Mouse (Mus musculus): ENCODE results near the gene H2-Eb1. TPM values are rescaled to one million over a fixed set of nuclear protein-coding genes. Genes with fewer than 3 reads are reported as not detected.

Gene H2-Eb1
- polyA plus RNA-seq, 1 experiment from 2014 or later: 1.8 TPM

GRCm38 (mm10) chr17:34291609-34292008 lies 14.1 kb upstream of the H2-Eb1 start:
- Histone ChIP-seq H3K36me3 (replicated peaks) (no peaks in the 10 kb centered on the region), H3K27me3 (0 out of 2 replicates have a peak, but pooled peaks cover 4% of the 10 kb centered on the region), H3K4me2 (no peak overlapping the region), H3K4me1 (replicated peaks) (no peaks in the 10 kb centered on the region), H3K9me3 (replicated peaks) (no peaks in the 10 kb centered on the region), H3K9ac (no peak overlapping the region), H3K4me3 (replicated peaks) (no peak overlapping the region), H3K27ac (replicated peaks) (no peak overlapping the region)
- 16% methylated on average over 8 of the region's 8 CpGs for WGBS (ENCODE audit: insufficient replicate concordance)
- ATAC-seq (ENCODE audit: insufficient read depth): no peak

- Histone ChIP-seq H3K27ac (replicated peaks) (no peak overlapping the region), H3K36me3 (replicated peaks) (no peaks in the 10 kb centered on the region), H3K27me3 (0 out of 2 replicates have a peak, but pooled peaks cover 7% of the 10 kb centered on the region), H3K9me3 (replicated peaks) (no peaks in the 10 kb centered on the region), H3K4me3 (replicated peaks) (no peak overlapping the region), H3K4me2 (no peak overlapping the region), H3K9ac (no peak overlapping the region), H3K4me1 (replicated peaks) (no peaks in the 10 kb centered on the region)
- 67% methylated on average over 4 of the region's 4 CpGs for WGBS (ENCODE audit: insufficient replicate concordance)
- no peak for ATAC-seq (ENCODE audit: insufficient read depth)
Observed at GRCm38 (mm10) chr17:34292570-34292969, 13.1 kb upstream of the H2-Eb1 start.

GRCm38 (mm10) chr17:34293533-34293932 lies 12.1 kb upstream of the H2-Eb1 start:
- Histone ChIP-seq H3K9ac (no peak overlapping the region), H3K27me3 (0 out of 2 replicates have a peak, but pooled peaks cover 7% of the 10 kb centered on the region), H3K4me3 (replicated peaks) (no peak overlapping the region), H3K4me1 (replicated peaks) (no peaks in the 10 kb centered on the region), H3K36me3 (replicated peaks) (no peaks in the 10 kb centered on the region), H3K4me2 (no peak overlapping the region), H3K27ac (replicated peaks) (no peak overlapping the region), H3K9me3 (replicated peaks) (no peaks in the 10 kb centered on the region)
- WGBS (ENCODE audit: insufficient replicate concordance): 3% methylated on average over 2 of the region's 2 CpGs
- no peak for ATAC-seq (ENCODE audit: insufficient read depth)

GRCm38 (mm10) chr17:34294249-34294648 lies 11.4 kb upstream of the H2-Eb1 start:
- Histone ChIP-seq H3K9ac (no peak overlapping the region), H3K36me3 (replicated peaks) (no peaks in the 10 kb centered on the region), H3K27ac (replicated peaks) (no peak overlapping the region), H3K27me3 (0 out of 2 replicates have a peak, but pooled peaks cover 7% of the 10 kb centered on the region), H3K4me3 (replicated peaks) (no peak overlapping the region), H3K4me2 (no peak overlapping the region), H3K4me1 (replicated peaks) (no peaks in the 10 kb centered on the region), H3K9me3 (replicated peaks) (no peaks in the 10 kb centered on the region)
- 47% methylated on average over 4 of the region's 4 CpGs for WGBS (ENCODE audit: insufficient replicate concordance)
- ATAC-seq (ENCODE audit: insufficient read depth): no peak

GRCm38 (mm10) chr17:34295307-34295706 lies 10.4 kb upstream of the H2-Eb1 start:
- Histone ChIP-seq H3K9me3 (replicated peaks) (no peaks in the 10 kb centered on the region), H3K4me2 (no peak overlapping the region), H3K36me3 (replicated peaks) (no peaks in the 10 kb centered on the region), H3K4me1 (replicated peaks) (no peaks in the 10 kb centered on the region), H3K4me3 (replicated peaks) (no peak overlapping the region), H3K27ac (replicated peaks) (no peak overlapping the region), H3K27me3 (0 out of 2 replicates have a peak, but pooled peaks cover 7% of the 10 kb centered on the region), H3K9ac (no peak overlapping the region)
- ATAC-seq (ENCODE audit: insufficient read depth): no peak

GRCm38 (mm10) chr17:34295891-34296794 lies 9.5 kb upstream of the H2-Eb1 start:
- no peak overlapping the region for H3K4me3 ChIP-seq (replicated peaks)
- no peak for ATAC-seq (ENCODE audit: insufficient read depth)
- H3K27me3 ChIP-seq: 0 out of 2 replicates have a peak, but pooled peaks cover 7% of the 10 kb centered on the region
- 0 out of 2 replicates have a peak overlapping the region, but pooled peaks have one; percentile 29 for H3K4me2 ChIP-seq
- no peak overlapping the region for H3K9ac ChIP-seq
- H3K9me3 ChIP-seq (replicated peaks): no peaks in the 10 kb centered on the region
- no peak overlapping the region for H3K27ac ChIP-seq (replicated peaks)
- 24% methylated on average over 23 of the region's 23 CpGs for WGBS (ENCODE audit: insufficient replicate concordance)
- H3K4me1 ChIP-seq (replicated peaks): no peaks in the 10 kb centered on the region
- no peaks in the 10 kb centered on the region for H3K36me3 ChIP-seq (replicated peaks)

GRCm38 (mm10) chr17:34299356-34299755 lies 6.3 kb upstream of the H2-Eb1 start:
- ATAC-seq (ENCODE audit: insufficient read depth): no peak
- Histone ChIP-seq H3K36me3 (replicated peaks) (no peaks in the 10 kb centered on the region), H3K4me1 (replicated peaks) (no peaks in the 10 kb centered on the region), H3K4me3 (replicated peaks) (no peak overlapping the region), H3K9ac (no peak overlapping the region), H3K4me2 (no peak overlapping the region), H3K27me3 (0 out of 2 replicates have a peak, but pooled peaks cover 7% of the 10 kb centered on the region), H3K27ac (replicated peaks) (no peak overlapping the region), H3K9me3 (replicated peaks) (no peaks in the 10 kb centered on the region)
- 60% methylated on average over 3 of the region's 3 CpGs for WGBS (ENCODE audit: insufficient replicate concordance)

- H3K36me3 ChIP-seq (replicated peaks): no peaks in the 10 kb centered on the region
- no peak overlapping the region for H3K4me3 ChIP-seq (replicated peaks)
- no peaks in the 10 kb centered on the region for H3K4me1 ChIP-seq (replicated peaks)
- 0 out of 2 replicates have a peak, but pooled peaks cover 7% of the 10 kb centered on the region for H3K27me3 ChIP-seq
- H3K9me3 ChIP-seq (replicated peaks): no peaks in the 10 kb centered on the region
- no peak overlapping the region for H3K27ac ChIP-seq (replicated peaks)
- ATAC-seq (ENCODE audit: insufficient read depth): no peak
- no peak overlapping the region for H3K9ac ChIP-seq
- WGBS (ENCODE audit: insufficient replicate concordance): 79% methylated on average over 8 of the region's 8 CpGs
- no peak overlapping the region for H3K4me2 ChIP-seq
Observed at GRCm38 (mm10) chr17:34300071-34300470, 5.6 kb upstream of the H2-Eb1 start.

GRCm38 (mm10) chr17:34300691-34301566 lies 4.7 kb upstream of the H2-Eb1 start:
- Histone ChIP-seq H3K9ac (no peak overlapping the region), H3K4me2 (no peak overlapping the region), H3K27ac (replicated peaks) (no peak overlapping the region), H3K36me3 (replicated peaks) (no peaks in the 10 kb centered on the region), H3K4me1 (replicated peaks) (no peaks in the 10 kb centered on the region), H3K27me3 (0 out of 2 replicates have a peak, but pooled peaks cover 7% of the 10 kb centered on the region), H3K9me3 (replicated peaks) (no peaks in the 10 kb centered on the region), H3K4me3 (replicated peaks) (no peak overlapping the region)
- 65% methylated on average over 23 of the region's 23 CpGs for WGBS (ENCODE audit: insufficient replicate concordance)
- ATAC-seq (ENCODE audit: insufficient read depth): no peak

GRCm38 (mm10) chr17:34301670-34302190 lies 3.9 kb upstream of the H2-Eb1 start:
- Histone ChIP-seq H3K9ac (no peak overlapping the region), H3K4me3 (replicated peaks) (no peak overlapping the region), H3K27ac (replicated peaks) (no peak overlapping the region), H3K9me3 (replicated peaks) (no peaks in the 10 kb centered on the region), H3K4me2 (no peak overlapping the region), H3K36me3 (replicated peaks) (no peaks in the 10 kb centered on the region), H3K27me3 (0 out of 2 replicates have a peak, but pooled peaks cover 2% of the 10 kb centered on the region), H3K4me1 (replicated peaks) (no peaks in the 10 kb centered on the region)
- WGBS (ENCODE audit: insufficient replicate concordance): 69% methylated on average over 4 of the region's 4 CpGs
- ATAC-seq (ENCODE audit: insufficient read depth): no peak

GRCm38 (mm10) chr17:34303789-34304188 lies 1.9 kb upstream of the H2-Eb1 start:
- 58% methylated on average over 2 of the region's 2 CpGs for WGBS (ENCODE audit: insufficient replicate concordance)
- no peaks in the 10 kb centered on the region for H3K4me1 ChIP-seq (replicated peaks)
- H3K27me3 ChIP-seq: peaks cover 3% of the 10 kb centered on the region; the same call in 1 of the 2 replicates
- H3K36me3 ChIP-seq (replicated peaks): no peaks in the 10 kb centered on the region
- H3K27ac ChIP-seq (replicated peaks): no peak overlapping the region
- H3K9ac ChIP-seq: no peak overlapping the region
- no peak overlapping the region for H3K4me3 ChIP-seq (replicated peaks)
- H3K4me2 ChIP-seq: no peak overlapping the region
- no peak for ATAC-seq (ENCODE audit: insufficient read depth)
- no peaks in the 10 kb centered on the region for H3K9me3 ChIP-seq (replicated peaks)

All from liver, embryonic 15.5 days (tissue).